Mouse (Mus musculus) frontal cortex, adult 2 months (tissue): ENCODE results near the gene Ksr1. TPM values are rescaled to one million over a fixed set of nuclear protein-coding genes. Genes with fewer than 3 reads are reported as not detected.

Experiments used
- DNase-seq, 2 experiments: peaks; one replicate each; pipeline ENCODE4 v3.0.0; 2022; ENCODE audit warnings: low spot score in 1 of 2; ENCODE audit errors: extremely low spot score in 1 of 2
- polyA plus RNA-seq: library from polyadenylated mRNA; depleted of rRNA; stranded (reverse); fragments of >200 nt; gene quantifications from 2 replicates; pipeline ENCODE4 v1.2.3, GENCODE M21; 2012

The Ksr1 gene
- polyA plus RNA-seq, 1 experiment, result 55.7 TPM

GRCm38 (mm10) chr11:79149295-79149694 is 3.1 kb upstream of the Ksr1 start:
- DNase-seq, result no peak

- no peak for DNase-seq
These were observed 2.6 kb upstream of the Ksr1 start for GRCm38 (mm10) chr11:79148783-79149182.

GRCm38 (mm10) chr11:79145283-79146265 is 633 bp downstream of the Ksr1 start:
- DNase-seq, result peak in 1 of 2 experiments; percentile 36

- no peak for DNase-seq
These were observed 1.5 kb downstream of the Ksr1 start for GRCm38 (mm10) chr11:79144741-79145140.

GRCm38 (mm10) chr11:79144043-79144591 is 2.1 kb downstream of the Ksr1 start:
- DNase-seq, result no peak

GRCm38 (mm10) chr11:79143322-79143721 is 2.9 kb downstream of the Ksr1 start:
- DNase-seq, result no peak

GRCm38 (mm10) chr11:79142381-79142780 is 3.8 kb downstream of the Ksr1 start:
- DNase-seq, result no peak

- no peak for DNase-seq
These were observed 4.7 kb downstream of the Ksr1 start for GRCm38 (mm10) chr11:79141235-79142109.

GRCm38 (mm10) chr11:79140511-79140888 is 5.7 kb downstream of the Ksr1 start:
- no peak for DNase-seq

- no peak for DNase-seq
These were observed 6.2 kb downstream of the Ksr1 start for GRCm38 (mm10) chr11:79139878-79140510.

- DNase-seq, result no peak
These were observed 7.6 kb downstream of the Ksr1 start for GRCm38 (mm10) chr11:79138621-79139020.

- DNase-seq, result no peak
These were observed 9.0 kb downstream of the Ksr1 start for GRCm38 (mm10) chr11:79137245-79137644.

- no peak for DNase-seq
These were observed 10.4 kb downstream of the Ksr1 start for GRCm38 (mm10) chr11:79135685-79136360.

GRCm38 (mm10) chr11:79135105-79135503 is 11.1 kb downstream of the Ksr1 start:
- DNase-seq, result no peak

GRCm38 (mm10) chr11:79134416-79135104 is 11.6 kb downstream of the Ksr1 start:
- no peak for DNase-seq

GRCm38 (mm10) chr11:79133961-79134360 is 12.2 kb downstream of the Ksr1 start:
- no peak for DNase-seq

- DNase-seq, result no peak
These were observed 13.2 kb downstream of the Ksr1 start for GRCm38 (mm10) chr11:79133051-79133450.

GRCm38 (mm10) chr11:79131949-79132411 is 14.2 kb downstream of the Ksr1 start:
- no peak for DNase-seq
